ENCODE assay signal across 8 mouse cellular contexts in the genomic region with DNA sequence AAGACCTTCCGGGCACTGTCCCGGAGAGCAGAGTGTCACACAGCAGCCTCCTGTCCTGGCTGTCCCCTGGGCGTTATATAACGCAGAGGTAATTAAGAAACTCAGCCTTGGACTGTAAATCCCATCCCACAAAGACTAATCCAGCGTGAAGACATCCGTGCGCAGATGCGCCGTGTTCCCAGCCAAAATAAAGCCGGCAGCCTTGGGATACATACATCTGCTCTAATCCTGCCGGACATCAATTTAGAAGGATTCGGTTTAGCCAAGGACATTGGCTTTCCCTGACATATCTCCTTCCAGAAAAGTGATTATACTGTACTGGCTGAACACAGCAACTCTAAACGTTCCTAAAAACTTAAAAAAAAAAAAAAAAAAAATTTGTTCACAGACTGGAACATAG. TPM values are rescaled to one million over a fixed set of nuclear protein-coding genes. Genes with fewer than 3 reads are reported as not detected.
DNase-seq lines count a peak whose midpoint lies in the region; ATAC-seq lines count a peak whose summit lies in the region.

No protein-coding gene starts in this region.

- intact Hi-C loops in gastrocnemius, postnatal 14 days (cut with DNase I; ENCODE audit: low total_unique reads) = no loop called here

- H3K4me2 ChIP-seq in midbrain, embryonic 12.5 days (replicated peaks) = peak overlapping the region; percentile 32

- peak; percentile 8 for DNase-seq in adrenal gland, adult 2 months
- no peak for DNase-seq in adrenal gland, postnatal 25 days
- peak; percentile 58 for DNase-seq in Muller cell, postnatal 12 days (ENCODE audit: inconsistent ontology term)
- peak; percentile 44 for DNase-seq in gastrocnemius, postnatal 14 days
- no peak for DNase-seq in thymus, postnatal 10 days (ENCODE audit: low spot score in 2 of 2)
- DNase-seq in cerebellum, adult 11 months = no peak
- no peak for DNase-seq in layer of hippocampus, adult 9-11 months

- WGBS in midbrain, embryonic 12.5 days = 17% methylated on average over 13 of the region's 13 CpGs

- no peak overlapping the region for H3K27ac ChIP-seq in midbrain, embryonic 12.5 days (replicated peaks)

- H3K4me3 ChIP-seq in midbrain, embryonic 12.5 days = no peak overlapping the region

- H3K9me3 ChIP-seq in midbrain, embryonic 12.5 days = no peaks in the 10 kb centered on the region

- H3K4me1 ChIP-seq in midbrain, embryonic 12.5 days = peaks cover 25% of the 10 kb centered on the region

- H3K36me3 ChIP-seq in midbrain, embryonic 12.5 days = no peaks in the 10 kb centered on the region

- 0 out of 2 replicates have a peak, but pooled peaks cover 3% of the 10 kb centered on the region for H3K27me3 ChIP-seq in midbrain, embryonic 12.5 days

- no peak overlapping the region for H3K9ac ChIP-seq in midbrain, embryonic 12.5 days (replicated peaks)

- peak; percentile 64 for ATAC-seq in midbrain, embryonic 12.5 days (ENCODE audit: low FRiP score, low read depth)

RNA-seq across cellular contexts. Expression of gene Phactr2, which starts 45.0 kb away (rescaled TPM):
- 10 to 100 TPM; 26.8 to 27.2 TPM for total RNA-seq in adrenal gland, adult 2 months (2021)
- polyA plus RNA-seq in adrenal gland, adult 2 months (2012; rRNA removed) = 6.4 and 8.0 TPM in 2 replicates
- 24.0 and 30.6 TPM in 2 replicates for total RNA-seq in adrenal gland, postnatal 25 days (2021)
- total RNA-seq in gastrocnemius, postnatal 14 days (2021) = 10 to 100 TPM; 21.3 to 25.7 TPM
- 11.2 and 11.7 TPM in 2 replicates for polyA plus RNA-seq in midbrain, embryonic 12.5 days (2016; fragmentation: Nextera tagmentation; extraction: Ambion mirVana)

Comparison
In these comparisons a context has a peak if more than half of its experiments do, and no peak if none do; other contexts are left out.
1. DNase-seq: peak in adrenal gland, adult 2 months (single experiment), Muller cell, postnatal 12 days (single experiment) and gastrocnemius, postnatal 14 days (single experiment); none in adrenal gland, postnatal 25 days (single experiment), thymus, postnatal 10 days (0 of 2), cerebellum, adult 11 months (single experiment) and layer of hippocampus, adult 9-11 months (single experiment).